Mouse (Mus musculus): ENCODE results near the gene Tmem263.

- no peak for TF ChIP-seq TAL1 (IDR thresholded peaks at IDR 0.05; ENCODE audit: low read length)
- TF ChIP-seq GATA1 (IDR thresholded peaks at IDR 0.05; ENCODE audit: low read length) = no peak
These were observed 59.4 kb downstream of the Tmem263 start for GRCm38 (mm10) chr10:85161745-85162351.

All from erythroblast, embryonic 14.5 days (primary cell).